Mouse (Mus musculus): ENCODE data around the gene Pex1. TPM values are rescaled to one million over a fixed set of nuclear protein-coding genes. Genes with fewer than 3 reads are reported as not detected.
A peak's percentile ranks its signal among the peaks of the same experiment; 100 is the strongest.

Pex1 gene
- 10.9 TPM in 2 replicates for polyA plus RNA-seq (2015; fragmentation: Nextera tagmentation; extraction: Ambion mirVana)

- H3K4me3 ChIP-seq (ENCODE audit: low read depth, low read length) = peak within 1 kb of the TSS; percentile 88
- H3K9me3 ChIP-seq (ENCODE audit: low read length) = no peaks in the 10 kb centered on the region
- H3K36me3 ChIP-seq (ENCODE audit: insufficient read depth, low read length) = peaks cover 7% of the 10 kb centered on the region; the same call in 1 of the 2 replicates
- H3K27ac ChIP-seq (ENCODE audit: low read length) = peak within 1 kb of the TSS; percentile 83
- ATAC-seq (peak; percentile 98), DNase-seq (ENCODE audit: low spot score) (peak; percentile 97)
- no peaks in the 10 kb centered on the region for H3K27me3 ChIP-seq (replicated peaks; ENCODE audit: insufficient read depth, low read length)
- peak within 1 kb of the TSS; percentile 68 for H3K9ac ChIP-seq (replicated peaks; ENCODE audit: low read depth)
- WGBS = 0% methylated on average over 50 of the region's 50 CpGs
- TF ChIP-seq EP300 (IDR thresholded peaks at IDR 0.05) (no peak), CTCF (IDR thresholded peaks at IDR 0.05) (peak; percentile 58)
- peak within 1 kb of the TSS; percentile 81 for H3K4me2 ChIP-seq (replicated peaks; ENCODE audit: low read depth, low read length)
- H3K4me1 ChIP-seq (ENCODE audit: insufficient read depth, low read depth, low read length) = peaks cover 7% of the 10 kb centered on the region; the same call in 1 of the 2 replicates
These were observed at the start of gene Pex1 for GRCm38 (mm10) chr5:3595693-3596398. TSS of gene Pex1 (plus strand) at chr5:3596066.

GRCm38 (mm10) chr5:3546226-3546625 lies 49.6 kb upstream of the Pex1 start:
- Histone ChIP-seq H3K4me3 (ENCODE audit: low read depth, low read length) (no peak overlapping the region), H3K27ac (ENCODE audit: low read length) (no peak overlapping the region), H3K4me2 (replicated peaks; ENCODE audit: low read depth, low read length) (no peak overlapping the region), H3K27me3 (replicated peaks; ENCODE audit: insufficient read depth, low read length) (no peaks in the 10 kb centered on the region), H3K36me3 (ENCODE audit: insufficient read depth, low read length) (no peaks in the 10 kb centered on the region), H3K4me1 (ENCODE audit: insufficient read depth, low read depth, low read length) (peaks cover 5% of the 10 kb centered on the region; the same call in 1 of the 2 replicates), H3K9me3 (ENCODE audit: low read length) (no peaks in the 10 kb centered on the region), H3K9ac (replicated peaks; ENCODE audit: low read depth) (no peak overlapping the region)
- TF ChIP-seq EP300 (IDR thresholded peaks at IDR 0.05) (no peak), CTCF (IDR thresholded peaks at IDR 0.05) (no peak)
- DNase-seq (ENCODE audit: low spot score) = no peak
- 77% methylated on average over 1 of the region's 1 CpGs for WGBS
- no peak for ATAC-seq

DNA sequence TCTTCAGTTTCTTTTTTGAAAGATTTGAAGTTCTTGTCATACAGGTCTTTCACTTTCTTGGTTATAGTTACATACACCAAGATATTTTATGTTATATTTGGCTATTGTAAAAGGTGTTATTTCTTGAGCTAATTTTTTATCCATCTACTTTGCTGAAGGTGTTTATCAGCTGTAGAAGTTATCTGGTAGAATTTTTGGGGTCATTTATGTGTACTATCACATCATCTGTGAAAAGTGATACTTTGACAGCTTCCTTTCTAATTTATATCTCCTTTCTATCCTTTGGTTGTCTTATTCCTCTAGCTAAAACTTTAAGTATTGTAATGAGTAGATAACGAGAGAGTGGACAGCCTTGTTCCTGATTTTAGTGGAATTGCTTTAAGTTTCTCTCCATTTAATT lies 44.4 kb upstream of the Pex1 start:
- Histone ChIP-seq H3K36me3 (ENCODE audit: insufficient read depth, low read length) (peaks cover 6% of the 10 kb centered on the region; the same call in 1 of the 2 replicates), H3K27ac (ENCODE audit: low read length) (no peak overlapping the region), H3K27me3 (replicated peaks; ENCODE audit: insufficient read depth, low read length) (no peaks in the 10 kb centered on the region), H3K4me1 (ENCODE audit: insufficient read depth, low read depth, low read length) (no peaks in the 10 kb centered on the region), H3K4me3 (ENCODE audit: low read depth, low read length) (no peak overlapping the region), H3K9me3 (ENCODE audit: low read length) (no peaks in the 10 kb centered on the region), H3K9ac (replicated peaks; ENCODE audit: low read depth) (no peak overlapping the region), H3K4me2 (replicated peaks; ENCODE audit: low read depth, low read length) (no peak overlapping the region)
- DNase-seq (ENCODE audit: low spot score) (no peak), ATAC-seq (no peak)
- 93% methylated on average over 1 of the region's 1 CpGs for WGBS
- TF ChIP-seq EP300 (IDR thresholded peaks at IDR 0.05) = no peak
- TF ChIP-seq CTCF (IDR thresholded peaks at IDR 0.05) = no peak

DNA sequence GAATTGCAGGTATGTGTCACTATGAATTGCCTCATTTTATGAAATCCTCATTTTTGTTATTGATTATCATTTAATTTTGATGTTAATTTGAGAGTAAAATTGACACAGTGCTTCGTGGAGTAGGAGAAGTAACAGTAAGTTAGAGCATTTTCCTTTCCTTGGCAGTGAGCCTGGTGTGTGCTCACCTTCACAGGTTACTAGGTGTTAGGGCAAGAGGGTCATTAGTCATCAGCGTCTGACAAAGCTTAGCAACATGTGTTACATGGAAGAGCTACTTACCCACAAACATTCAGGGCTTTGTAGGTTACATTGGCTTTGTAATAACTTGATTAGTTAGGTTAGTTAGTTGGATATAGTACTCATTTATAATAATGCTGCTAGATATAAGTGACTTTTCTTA lies 41.7 kb upstream of the Pex1 start:
- H3K4me3 ChIP-seq (ENCODE audit: low read depth, low read length) = no peak overlapping the region
- H3K27me3 ChIP-seq (replicated peaks; ENCODE audit: insufficient read depth, low read length) = no peaks in the 10 kb centered on the region
- no peaks in the 10 kb centered on the region for H3K4me1 ChIP-seq (ENCODE audit: insufficient read depth, low read depth, low read length)
- WGBS = 88% methylated on average over 2 of the region's 2 CpGs
- TF ChIP-seq CTCF (IDR thresholded peaks at IDR 0.05) (no peak), EP300 (IDR thresholded peaks at IDR 0.05) (no peak)
- H3K4me2 ChIP-seq (replicated peaks; ENCODE audit: low read depth, low read length) = no peak overlapping the region
- no peak for DNase-seq (ENCODE audit: low spot score)
- no peak overlapping the region for H3K27ac ChIP-seq (ENCODE audit: low read length)
- peaks cover 15% of the 10 kb centered on the region; the same call in 1 of the 2 replicates for H3K36me3 ChIP-seq (ENCODE audit: insufficient read depth, low read length)
- no peak for ATAC-seq
- no peak overlapping the region for H3K9ac ChIP-seq (replicated peaks; ENCODE audit: low read depth)
- no peaks in the 10 kb centered on the region for H3K9me3 ChIP-seq (ENCODE audit: low read length)

DNA sequence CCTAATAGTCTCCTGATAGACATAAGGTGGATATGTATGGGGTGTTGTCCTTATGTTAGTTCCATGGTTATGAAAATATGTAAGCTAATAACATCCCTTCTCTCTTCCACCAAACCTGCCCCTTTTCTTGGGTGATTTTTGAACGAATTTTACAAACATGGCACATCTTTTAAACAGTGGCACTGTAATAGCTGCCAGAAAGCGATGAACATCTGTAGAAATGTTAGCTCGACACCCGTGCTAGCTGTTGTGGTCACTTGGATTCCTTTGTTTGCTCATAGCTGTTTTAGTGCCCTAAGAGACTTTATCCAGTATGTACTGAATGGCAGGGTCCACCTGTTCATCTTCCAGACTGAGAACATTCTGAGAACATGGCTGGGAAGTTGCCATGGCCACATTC lies 24.6 kb upstream of the Pex1 start, which contains the start of gene 1700109H08Rik:
Gene 1700109H08Rik (plus strand): TSS at position 301 of the 400 bp plus-strand sequence.
- DNase-seq (ENCODE audit: low spot score) (no peak), ATAC-seq (no peak)
- Histone ChIP-seq H3K4me3 (ENCODE audit: low read depth, low read length) (no peak within 1 kb of the TSS), H3K4me2 (replicated peaks; ENCODE audit: low read depth, low read length) (no peak within 1 kb of the TSS), H3K9ac (replicated peaks; ENCODE audit: low read depth) (no peak within 1 kb of the TSS), H3K4me1 (ENCODE audit: insufficient read depth, low read depth, low read length) (no peaks in the 10 kb centered on the region), H3K27ac (ENCODE audit: low read length) (no peak within 1 kb of the TSS), H3K36me3 (ENCODE audit: insufficient read depth, low read length) (peaks cover 39% of the 10 kb centered on the region), H3K27me3 (replicated peaks; ENCODE audit: insufficient read depth, low read length) (no peaks in the 10 kb centered on the region), H3K9me3 (ENCODE audit: low read length) (no peaks in the 10 kb centered on the region)
- no peak for TF ChIP-seq EP300 (IDR thresholded peaks at IDR 0.05)
- no peak for TF ChIP-seq CTCF (IDR thresholded peaks at IDR 0.05)
- 93% methylated on average over 4 of the region's 4 CpGs for WGBS

DNA sequence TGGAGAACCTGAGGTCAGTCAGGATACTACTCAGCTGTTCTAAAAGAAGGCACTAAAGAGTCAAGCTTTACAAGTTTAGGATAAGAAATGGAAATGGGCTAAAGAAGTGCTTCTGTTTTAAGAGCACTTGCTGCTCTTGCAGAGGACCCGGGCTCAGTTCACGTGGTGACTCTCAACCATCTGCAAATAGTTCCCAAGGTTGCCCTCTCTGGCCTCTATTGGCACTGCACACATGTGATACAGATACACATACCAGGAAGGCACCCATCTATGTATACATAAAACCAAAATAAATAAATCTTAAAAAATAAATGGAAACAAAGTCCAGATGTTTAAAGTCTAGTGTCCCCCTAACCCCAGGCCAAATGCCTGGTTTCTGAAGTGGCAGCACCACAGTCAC lies 21.0 kb upstream of the Pex1 start:
- 95% methylated on average over 2 of the region's 2 CpGs for WGBS
- Histone ChIP-seq H3K27me3 (replicated peaks; ENCODE audit: insufficient read depth, low read length) (no peaks in the 10 kb centered on the region), H3K4me2 (replicated peaks; ENCODE audit: low read depth, low read length) (no peak overlapping the region), H3K4me3 (ENCODE audit: low read depth, low read length) (no peak overlapping the region), H3K4me1 (ENCODE audit: insufficient read depth, low read depth, low read length) (no peaks in the 10 kb centered on the region), H3K9ac (replicated peaks; ENCODE audit: low read depth) (no peak overlapping the region), H3K9me3 (ENCODE audit: low read length) (no peaks in the 10 kb centered on the region), H3K36me3 (ENCODE audit: insufficient read depth, low read length) (peaks cover 56% of the 10 kb centered on the region), H3K27ac (ENCODE audit: low read length) (no peak overlapping the region)
- DNase-seq (ENCODE audit: low spot score) = no peak
- TF ChIP-seq EP300 (IDR thresholded peaks at IDR 0.05) (no peak), CTCF (IDR thresholded peaks at IDR 0.05) (no peak)
- no peak for ATAC-seq
